Mouse (Mus musculus): ENCODE results near the gene Gjc1. TPM values are rescaled to one million over a fixed set of nuclear protein-coding genes. Genes with fewer than 3 reads are reported as not detected.

Gene Gjc1
- total RNA-seq (2021) (10 to 100 TPM; 12.9 to 20.6 TPM), polyA plus RNA-seq (2012; rRNA removed) (1.8 and 2.4 TPM in 2 replicates)
- long read RNA-seq, transcript Gjc1-201 (3 exons, 1,903 nt): major isoform, 11 of 19 reads
- long read RNA-seq, partial matches to known transcripts: 0 of 19 reads
- long read RNA-seq, other reads (novel, unspliced or antisense): 6 of 19 reads

DNA sequence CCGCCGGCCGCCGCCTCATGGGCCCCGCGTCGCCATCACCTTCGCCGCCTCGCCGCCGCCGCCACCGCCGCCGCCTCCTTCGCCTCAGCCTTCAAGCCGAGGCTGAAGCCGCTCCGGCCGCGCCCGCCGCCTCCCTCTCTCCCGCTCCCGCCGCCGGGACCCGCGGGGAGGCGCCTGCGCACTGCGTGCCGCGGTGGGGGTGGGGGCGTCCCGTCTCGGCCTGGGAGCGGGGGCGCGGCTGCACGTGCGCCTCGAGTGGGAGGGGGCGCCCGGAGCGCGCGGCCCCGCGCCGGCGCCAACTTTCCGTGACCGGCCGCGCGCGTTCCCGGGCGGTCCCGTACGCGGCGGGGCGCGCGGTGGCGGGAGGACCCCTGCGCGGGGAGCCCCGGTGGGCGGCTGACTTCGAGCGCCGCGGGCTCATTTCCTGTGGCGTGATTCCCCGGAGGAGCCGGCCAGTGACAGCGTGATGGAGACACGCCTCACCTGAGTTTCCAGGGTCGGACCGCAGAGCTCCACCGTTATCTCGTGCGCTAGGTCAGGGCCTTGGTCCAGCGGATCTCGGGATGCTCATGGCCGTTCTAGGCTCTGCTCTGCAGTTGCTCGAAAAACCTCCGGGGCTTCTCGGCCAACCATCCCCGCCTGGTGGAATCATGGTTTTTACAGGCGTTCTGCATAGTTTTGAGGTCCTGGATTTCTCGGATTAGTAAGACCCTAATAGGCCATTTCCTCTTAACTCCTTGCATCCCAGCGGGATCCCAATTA, at the start of gene Gjc1:
Gene Gjc1, minus strand, starts transcription at position 680 of the 762 bp plus-strand sequence.
- DNase-seq: peak; percentile 87

DNA sequence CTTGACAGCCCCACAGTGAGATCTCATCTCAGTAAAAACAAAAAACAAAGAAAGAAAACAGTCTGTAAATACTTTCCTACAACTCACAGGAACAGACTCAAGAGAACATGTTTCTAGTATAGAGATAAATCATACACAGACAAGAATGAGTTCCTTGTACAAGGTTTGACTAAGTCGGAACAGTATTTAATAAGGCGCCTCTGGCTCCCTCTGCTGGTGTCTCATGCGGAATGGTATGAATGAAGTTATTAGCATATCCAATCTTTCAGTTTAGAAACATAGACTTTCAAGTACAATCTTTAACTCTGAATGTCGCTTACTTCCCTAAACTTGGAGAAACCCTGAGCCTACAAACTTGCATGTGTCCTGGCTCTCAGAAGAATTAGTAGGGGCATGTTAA, 44.8 kb upstream of the Gjc1 start:
- peak; percentile 49 for DNase-seq

DNA sequence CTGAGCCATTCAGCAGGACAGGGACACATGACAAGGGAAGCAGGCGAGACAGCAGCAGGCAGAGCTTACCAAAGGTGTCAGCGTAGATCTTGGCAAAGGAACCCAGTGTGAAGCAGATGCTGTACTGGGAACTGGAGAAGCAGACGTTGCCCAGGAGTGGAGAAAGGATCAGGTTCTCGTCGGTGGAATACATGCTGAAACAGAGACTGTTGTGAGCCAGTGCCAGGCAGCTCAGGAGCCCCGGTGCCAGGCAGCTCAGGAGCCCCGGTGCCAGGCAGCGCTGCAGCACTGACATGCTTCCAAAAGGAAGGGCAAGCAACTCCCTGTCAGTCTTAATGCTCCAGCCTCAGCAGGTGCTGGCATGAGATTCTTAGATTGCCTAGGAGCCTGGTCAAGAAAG, 40.4 kb upstream of the Gjc1 start:
- DNase-seq: no peak

DNA sequence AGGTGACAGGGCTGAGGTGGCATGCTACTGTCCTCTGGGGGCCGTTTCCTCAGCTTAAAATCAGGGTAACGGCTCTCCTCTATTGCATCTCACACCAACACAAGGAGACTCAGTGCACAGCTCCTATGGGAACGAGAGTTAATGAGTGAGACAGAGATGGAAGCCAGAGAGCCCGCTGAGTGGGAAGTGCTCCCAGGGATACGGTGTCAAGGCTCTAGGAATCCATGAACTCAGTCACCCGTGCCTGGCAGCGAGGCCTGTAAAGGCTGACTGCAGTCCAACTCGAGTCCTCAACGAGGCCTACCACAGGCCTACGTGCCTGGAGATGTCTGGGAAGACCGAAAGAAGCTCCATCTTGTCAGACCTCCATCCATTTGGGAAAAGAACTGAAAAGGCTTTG, 39.5 kb upstream of the Gjc1 start:
- no peak for DNase-seq

DNA sequence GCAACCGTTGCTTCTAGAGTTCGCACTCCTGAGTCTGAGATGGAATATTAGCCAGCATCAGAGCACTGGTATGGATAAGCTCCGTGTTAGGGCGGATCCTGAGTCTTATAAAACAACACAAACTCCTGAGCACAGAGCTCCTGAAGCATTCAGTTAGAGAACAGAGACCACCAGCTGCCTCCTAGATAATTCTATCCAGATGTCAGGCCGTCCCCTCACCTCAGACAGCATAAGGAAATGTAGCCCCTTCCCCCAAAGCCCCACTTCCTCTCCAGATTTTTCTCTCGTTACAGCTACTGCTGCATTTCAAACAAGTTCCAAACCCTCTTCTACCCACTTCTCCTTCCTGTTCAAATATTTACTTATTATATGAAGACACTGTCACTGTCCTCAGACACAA, 36.4 kb upstream of the Gjc1 start:
- DNase-seq: no peak

DNA sequence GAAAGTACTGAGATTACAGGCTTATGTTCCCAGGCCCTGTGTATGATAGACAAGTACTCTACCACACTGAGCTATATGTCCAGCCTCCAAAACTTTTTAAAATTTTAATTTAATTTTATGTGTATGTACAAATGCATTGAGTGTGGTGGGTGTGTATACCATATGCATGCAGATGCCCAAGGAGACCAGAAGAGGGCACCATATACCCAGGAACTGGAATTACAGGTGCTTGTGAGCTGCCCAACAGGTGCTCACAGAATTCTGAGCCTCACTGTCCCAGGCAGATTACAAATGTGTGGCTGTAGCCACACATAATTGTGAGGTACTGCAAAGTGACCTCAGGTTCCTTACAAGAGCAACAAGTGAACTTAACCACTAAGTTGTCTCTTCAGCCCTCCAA, 34.3 kb upstream of the Gjc1 start:
- no peak for DNase-seq

DNA sequence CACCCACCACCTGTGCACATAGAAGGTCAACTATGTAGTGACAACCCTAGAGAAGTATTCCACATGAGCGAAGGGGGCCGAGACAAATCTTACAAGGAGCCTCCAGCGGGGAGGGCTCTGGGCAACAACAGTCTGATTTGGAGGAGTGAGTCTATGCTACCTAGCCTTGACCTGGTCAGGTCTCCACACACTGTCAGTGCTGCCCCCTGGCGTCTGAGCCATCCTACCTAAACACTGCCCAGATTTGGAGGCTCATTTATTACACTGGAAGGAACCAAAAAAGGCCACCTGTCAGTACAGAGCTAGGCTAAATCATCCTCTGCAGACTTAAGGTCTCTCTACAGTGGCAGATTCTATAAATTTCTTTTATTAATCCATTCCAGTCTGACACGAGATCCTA, 32.4 kb upstream of the Gjc1 start:
- peak; percentile 84 for DNase-seq

DNA sequence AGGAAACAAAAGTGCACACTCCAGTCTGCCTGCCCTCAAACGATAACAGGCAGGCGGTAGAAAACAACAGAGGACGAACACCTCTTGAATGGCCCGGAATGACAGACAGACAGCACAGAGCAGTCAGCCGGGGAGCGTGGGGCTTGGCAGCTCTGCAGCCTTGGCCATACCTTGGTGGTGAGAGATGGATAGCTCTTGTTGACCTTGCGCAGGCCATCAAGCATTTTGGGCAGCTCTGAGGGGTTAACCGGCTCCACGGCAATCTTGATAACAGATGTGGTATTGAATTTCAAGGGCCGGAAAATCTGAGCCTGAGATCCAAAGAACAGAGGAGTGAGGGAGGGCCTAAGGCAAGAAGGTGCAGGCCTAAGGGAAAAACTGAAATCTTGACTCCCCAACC, 26.4 kb upstream of the Gjc1 start:
- peak; percentile 45 for DNase-seq

DNA sequence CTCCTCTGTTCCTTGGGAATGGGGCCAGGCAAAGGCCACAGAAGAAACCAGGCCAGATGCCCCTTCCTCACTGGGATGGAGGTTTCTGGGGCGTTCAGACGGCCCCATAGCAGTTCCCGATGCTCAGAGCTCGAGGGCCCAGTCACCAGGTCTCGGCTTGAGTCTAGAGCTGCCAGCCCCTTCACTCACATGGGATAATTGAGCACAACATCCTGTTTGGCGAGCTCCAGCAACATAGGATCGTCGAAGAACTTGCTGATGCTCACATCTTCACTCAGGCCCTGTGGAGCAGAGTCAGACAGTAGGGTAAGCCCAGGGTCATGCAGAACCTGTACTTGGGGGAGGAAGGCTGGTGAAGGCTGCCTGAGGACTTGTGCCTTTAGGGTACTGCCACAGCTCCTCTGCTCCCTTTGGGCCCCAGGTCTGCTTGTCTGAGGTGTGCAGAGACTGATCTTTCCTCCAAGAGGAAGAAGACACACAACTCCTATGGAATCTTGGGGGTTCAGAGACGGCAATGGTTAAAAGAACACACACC, 19.2 kb upstream of the Gjc1 start:
- no peak for DNase-seq

DNA sequence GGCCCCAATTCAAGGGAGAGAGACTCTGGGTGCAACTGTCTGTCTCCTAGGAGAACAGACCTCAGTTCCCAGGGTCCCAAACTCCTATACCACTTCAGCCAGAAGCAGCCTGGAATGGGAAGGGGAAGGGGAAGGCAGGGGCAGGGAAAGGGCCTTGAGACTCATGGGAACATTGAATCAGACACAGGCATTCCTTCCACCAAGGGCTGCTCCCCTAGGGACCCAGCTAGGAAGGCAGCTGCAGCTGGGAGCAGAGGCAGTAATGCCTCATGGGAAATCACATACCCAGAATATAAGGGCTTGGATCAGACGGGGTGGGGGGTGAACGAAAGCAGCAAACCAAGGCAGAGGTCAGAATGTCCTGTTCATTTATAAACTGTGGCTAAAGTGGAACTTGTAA, 18.6 kb upstream of the Gjc1 start:
- DNase-seq: no peak

DNA sequence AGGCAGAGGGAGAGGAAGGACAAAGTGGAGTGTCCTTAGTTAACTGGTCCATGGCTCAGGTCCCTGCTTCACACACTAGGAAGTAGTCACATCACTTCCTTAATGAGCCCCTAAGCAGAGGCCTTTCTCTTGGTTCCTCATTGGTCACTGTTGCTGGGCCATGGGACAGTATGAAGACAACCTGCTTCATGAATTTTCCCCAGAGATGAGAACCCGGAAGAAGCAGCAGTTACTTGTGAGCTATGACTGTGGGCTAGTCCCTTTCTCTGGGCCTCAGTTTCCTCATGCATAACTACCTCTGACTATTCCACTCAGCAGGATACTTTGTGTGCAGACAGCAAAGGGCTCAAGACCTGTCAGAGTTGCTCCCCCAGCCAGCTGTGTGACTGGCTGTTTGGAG, 17.9 kb upstream of the Gjc1 start:
- DNase-seq: no peak

DNA sequence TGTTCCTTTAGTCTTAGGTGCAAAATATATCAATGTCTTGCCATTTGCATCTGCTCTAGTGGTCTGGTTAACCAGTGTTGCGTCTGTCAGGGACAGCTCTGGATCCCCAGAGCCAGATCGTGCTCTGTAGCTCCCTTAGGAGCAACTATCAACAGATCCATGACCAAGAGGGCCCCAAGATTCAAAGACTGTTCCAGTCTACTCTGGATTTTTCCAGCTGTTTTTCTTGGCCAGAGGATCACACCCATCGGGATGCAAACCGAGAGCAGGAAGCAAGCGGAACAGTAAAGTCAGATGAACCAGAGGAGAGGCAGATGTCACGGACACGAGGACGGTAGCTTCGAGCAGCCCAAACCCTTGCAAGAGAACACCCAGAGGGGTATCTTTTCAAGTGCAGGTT, 16.6 kb upstream of the Gjc1 start:
- DNase-seq: no peak

DNA sequence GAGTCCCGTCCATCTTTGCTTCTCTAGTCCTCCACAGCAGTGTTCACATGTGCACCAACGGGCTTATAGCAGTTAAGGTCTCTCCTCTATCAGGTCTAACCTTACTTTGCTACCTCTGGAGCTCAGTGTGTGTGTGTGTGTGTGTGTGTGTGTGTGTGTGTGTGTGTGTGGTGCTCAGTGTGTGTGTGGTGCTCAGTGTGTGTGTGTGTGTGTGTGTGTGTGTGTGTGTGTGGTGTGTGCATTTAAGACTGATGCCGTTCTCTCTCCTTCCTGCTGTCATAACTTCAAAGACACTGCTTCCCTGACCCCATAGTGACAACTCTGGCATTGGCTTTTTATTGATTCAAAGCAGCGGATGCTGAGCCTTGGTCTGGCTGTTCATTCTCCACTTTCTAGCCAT, 16.0 kb upstream of the Gjc1 start, which contains the start of gene Higd1b:
Gene Higd1b, plus strand, starts transcription at position 301 of the 400 bp plus-strand sequence.
- DNase-seq: no peak

DNA sequence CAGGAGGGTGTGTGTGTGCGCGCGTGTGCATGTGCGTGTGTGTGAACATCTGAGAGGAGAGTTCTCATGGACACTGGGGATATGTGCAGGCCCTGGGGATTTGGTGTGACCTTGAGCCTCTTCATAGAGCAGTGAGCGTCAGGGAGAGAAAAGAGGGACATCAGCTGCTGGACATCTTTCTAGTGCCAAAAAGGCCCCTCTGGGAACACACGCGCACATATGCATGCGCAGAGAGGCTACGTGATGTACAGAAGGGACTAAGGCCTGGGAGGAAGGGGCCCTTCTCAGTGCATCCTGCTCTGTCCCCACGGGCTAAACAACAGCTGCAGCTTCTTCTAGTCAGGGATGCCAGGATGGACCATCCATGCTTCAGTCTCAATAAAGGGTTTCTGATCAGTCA, 14.7 kb upstream of the Gjc1 start:
- no peak for DNase-seq

DNA sequence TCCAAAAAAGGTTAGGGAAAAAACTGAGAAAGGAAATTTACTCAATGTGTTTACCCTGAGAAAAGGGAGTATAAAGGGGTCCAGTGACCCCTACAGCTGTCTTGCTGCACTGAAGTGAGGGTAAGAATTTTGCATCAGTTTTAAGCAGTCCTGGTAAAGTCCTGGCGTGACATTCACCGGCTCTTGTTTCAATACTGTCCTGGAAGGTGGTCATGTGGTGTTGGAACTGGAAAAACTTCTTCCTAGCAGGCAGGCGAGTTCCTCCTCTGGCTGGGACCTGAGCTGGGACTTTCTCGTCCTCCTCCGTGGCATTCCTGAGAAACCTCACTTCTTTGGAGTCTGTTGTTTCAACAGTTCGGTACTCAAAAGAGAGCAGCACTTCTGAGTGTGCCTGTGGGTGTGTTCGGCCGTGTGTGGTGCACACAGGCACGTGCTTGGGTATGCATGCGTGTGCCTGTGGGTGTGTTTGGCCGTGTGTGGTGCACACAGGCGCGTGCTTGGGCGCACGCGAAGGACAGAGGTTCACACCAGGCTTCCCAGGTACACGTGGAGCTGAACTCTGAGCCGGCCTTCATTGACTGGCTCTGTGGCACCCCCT, 13.3 kb upstream of the Gjc1 start:
- DNase-seq: no peak

DNA sequence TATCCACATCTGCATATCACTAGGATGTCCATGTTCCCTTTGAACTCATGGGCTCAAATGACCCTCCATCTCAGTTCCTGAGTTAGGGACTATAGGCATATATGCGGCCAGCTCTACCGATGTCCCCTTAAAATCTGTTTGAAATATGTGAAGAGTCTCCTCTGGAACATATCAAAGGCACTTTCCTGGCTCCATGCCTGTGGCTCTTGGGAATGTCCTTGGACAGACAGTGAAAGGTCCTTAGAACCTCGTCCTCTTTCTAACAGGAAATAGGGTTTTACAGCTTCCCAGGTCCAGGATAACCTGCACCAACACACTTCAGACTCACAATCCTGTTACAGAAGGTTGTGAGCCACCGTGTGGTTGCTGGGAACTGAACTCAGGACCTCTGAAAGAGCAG, 10.8 kb upstream of the Gjc1 start:
- peak; percentile 67 for DNase-seq

DNA sequence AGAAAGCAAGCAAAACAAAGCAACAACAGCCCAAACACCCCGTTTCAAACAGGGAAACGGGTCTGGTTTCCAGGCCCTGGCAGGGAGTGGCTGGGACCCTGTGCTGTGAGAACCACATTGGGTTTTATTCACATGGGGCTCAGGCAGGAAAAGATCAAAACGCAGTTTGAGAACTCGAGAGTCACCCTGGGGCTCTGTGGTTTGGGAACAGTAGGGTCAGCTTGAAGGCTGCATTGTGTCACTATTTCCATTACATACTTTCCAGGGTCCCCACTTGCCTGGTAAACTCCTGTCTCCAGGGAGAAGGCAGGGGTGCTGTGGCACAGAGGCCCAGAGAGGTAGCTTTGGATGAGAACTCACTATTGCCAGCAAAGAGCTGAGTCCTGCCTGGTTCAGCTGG, 7.6 kb upstream of the Gjc1 start:
- DNase-seq: no peak

DNA sequence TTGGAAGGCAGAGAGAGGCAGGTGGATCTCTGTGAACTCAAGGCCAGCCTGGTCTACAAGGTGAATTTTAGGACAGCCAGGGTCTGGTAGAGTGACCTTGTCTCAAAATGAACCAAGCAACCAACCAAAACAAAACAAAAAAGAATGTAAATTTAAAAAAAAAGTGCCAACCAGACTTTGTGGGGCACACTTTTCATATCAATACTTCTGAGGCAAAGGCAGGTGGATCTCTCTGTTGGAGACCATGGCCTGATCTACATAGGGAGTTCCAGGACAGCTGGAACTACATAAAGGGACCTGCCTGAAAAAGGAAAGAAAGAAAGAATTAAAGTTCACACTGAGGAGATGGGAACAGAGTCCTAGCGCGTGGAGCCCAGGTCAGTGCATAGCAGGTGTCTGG, 7.0 kb upstream of the Gjc1 start:
- no peak for DNase-seq

DNA sequence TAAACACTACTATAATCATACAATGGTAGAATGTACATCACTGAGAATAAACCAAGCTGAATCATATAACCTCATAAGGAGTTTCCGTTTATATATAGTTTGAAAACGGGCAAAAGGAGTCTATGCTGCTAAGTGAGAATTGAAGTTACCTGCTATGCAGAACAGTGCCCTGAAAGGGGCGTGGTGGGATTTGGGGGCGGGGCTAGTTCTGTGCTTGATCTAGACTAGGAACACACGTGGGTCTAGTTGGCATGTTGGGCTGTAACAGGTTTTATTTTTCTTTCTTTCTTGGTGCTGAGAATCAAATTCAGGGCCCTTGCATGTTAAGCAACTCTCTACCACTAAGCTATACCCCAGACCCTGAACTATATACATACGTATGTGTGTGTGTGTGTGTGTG, 1.7 kb upstream of the Gjc1 start:
- DNase-seq: no peak

DNA sequence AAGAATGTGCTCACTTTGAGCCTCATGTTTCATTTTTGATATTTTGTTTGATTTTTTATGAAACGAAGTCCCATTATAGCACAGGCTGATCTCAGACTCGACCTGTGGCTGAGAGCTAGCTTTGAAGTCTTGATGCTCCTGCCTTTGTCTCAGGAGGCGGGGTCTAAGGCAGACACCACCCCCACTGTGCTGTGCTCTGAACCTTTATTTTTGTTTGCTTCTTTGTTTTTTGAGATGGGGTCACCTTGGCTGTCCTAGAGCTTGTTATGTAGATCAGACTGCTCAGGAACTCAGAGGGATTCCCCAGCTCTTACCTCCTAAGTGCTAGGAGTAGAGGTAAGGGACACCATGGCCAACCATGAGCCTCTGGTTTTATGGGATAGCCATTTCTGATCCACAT, 932 bp upstream of the Gjc1 start:
- no peak for DNase-seq

DNA sequence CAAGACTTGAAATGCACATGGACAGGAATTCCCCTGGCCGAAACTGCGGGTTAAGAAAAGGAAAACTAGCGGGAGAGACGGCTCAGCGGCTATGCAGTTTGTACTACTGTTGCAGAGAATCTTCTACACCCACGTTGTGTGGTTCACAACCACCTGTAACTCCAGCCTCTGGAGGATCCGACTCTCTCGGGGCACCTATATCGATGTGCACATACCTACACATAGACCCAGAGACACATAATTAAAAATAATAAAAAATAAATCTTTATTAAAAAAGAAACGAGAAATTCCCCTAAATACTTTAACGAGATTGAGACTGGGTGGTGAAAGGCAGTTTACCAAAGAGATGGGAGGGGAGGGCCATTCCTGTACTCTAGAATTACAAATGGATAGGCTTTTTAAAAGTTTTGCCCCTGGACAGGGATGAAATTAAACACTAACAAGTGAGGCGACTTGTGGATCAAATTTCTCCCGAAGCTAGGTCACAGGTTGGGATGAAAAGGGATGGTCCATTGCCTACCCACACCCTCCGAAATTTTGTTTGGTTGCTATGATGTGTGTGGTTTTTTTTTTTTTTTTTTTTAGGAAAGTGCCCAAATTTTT, 384 bp upstream of the Gjc1 start:
- DNase-seq: no peak

DNA sequence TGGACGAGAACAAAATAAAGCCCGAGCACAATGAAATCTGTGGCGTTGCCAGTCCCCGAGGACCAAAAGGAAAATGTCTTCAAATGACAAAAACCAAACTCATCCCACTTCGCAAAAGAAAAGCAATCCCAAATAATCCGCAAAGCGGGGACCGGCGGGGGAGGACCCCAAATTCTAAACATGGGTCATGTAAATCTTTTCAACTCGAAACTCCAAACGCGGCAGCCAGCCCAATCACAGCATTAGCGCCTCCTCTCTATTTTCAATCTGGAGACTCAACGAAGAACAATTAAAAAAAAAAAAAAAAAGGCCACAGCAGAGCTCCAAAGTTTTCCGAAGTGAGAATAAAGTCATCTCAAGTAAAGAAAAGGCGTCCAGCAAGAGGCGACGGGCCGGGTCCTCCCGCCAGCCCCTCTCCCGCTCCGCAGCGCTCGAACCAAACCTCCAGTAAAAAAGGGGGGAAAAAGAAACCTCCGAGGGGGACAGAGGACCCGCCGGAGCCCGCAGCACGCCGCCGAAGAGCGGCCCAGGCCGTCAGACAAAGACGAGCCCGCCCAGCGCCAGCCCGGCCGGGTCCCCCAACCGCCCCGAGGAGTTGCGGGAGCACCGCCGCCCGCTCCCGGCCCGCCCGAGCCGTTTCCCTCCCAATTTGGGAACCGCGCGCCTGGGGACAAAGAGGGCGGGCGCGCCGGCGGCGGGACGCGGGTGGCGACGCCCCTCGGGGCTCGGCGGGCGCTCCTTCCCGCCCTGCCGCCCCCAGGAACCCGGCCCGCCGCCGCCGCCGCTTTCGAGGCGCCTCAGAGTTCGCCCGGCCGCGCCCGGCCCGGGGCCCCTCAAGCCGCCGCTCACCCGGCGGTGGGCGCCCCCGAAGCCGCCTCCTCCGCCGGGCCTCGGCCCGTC, 1.1 kb downstream of the Gjc1 start:
- peak; percentile 63 for DNase-seq
